Mouse (Mus musculus): Measurements from ENCODE around the gene Lins1.

Lins1 gene

DNA sequence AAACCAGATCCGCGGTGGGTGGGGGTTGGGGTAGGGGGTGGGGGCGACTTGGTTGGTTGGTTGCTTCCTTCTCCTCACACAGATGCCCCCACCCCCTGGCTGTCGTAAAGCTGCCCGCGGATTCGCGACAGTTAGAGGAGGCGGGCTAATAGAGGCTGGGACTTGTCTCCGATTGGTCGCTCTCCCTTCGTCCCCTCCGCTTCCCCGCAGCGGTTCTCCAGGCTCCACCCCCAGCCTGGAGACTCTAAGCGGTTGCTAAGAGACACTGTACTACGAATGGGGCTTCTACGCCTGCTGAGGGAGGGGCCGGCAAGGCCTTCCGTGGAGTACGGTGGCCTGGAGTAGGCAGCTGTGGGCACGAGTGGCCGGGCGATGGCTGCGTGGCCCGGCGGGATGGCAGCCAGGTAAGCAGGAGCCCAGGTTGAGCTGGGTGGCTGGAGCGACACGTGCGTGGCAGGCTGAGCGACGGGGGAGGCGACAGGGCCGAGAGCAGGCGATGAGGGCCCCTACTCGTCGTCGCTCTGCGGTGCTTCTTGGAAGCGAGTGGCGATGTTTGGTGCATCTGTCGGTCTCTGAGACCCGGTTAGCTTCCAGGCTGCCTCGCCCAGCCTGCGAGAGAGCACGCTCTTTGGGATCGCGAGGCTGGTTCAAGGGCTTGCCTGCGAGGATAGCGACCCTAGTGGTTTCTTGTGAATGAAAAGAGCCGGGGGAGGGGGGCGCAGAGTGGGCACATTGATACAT is at the start of gene Lins1:
TSS of gene Lins1 (plus strand) at position 270 of the 741 bp plus-strand sequence.
- peak; percentile 94 to 97 for DNase-seq (ENCODE audit: low read depth in 2 of 2, low spot score in 2 of 2)

DNA sequence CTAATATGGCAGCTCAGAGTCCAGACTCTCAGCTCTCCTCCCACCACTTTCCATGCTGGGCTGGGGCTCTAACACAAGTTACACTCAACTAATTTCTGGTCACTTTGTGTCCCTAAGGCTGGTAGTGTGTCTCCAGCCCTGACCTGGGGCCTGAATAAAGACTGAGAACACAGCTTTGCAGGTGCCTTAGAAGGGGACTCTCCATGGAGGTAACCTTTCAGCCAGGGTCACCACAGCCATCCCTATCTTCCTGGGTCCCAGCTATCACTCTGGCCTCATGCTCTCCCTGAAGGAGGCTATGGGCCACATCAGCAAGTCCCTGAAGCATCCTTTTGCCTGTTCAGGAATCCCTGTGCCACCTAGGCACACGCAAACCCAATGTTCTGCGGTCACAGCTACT is 44.0 kb upstream of the Lins1 start:
- no peak for DNase-seq (ENCODE audit: low read depth in 2 of 2, low spot score in 2 of 2)

- DNase-seq (ENCODE audit: low read depth in 2 of 2, low spot score in 2 of 2), result no peak
Measured at GRCm38 (mm10) chr7:66649181-66649580, 40.5 kb upstream of the Lins1 start.

DNA sequence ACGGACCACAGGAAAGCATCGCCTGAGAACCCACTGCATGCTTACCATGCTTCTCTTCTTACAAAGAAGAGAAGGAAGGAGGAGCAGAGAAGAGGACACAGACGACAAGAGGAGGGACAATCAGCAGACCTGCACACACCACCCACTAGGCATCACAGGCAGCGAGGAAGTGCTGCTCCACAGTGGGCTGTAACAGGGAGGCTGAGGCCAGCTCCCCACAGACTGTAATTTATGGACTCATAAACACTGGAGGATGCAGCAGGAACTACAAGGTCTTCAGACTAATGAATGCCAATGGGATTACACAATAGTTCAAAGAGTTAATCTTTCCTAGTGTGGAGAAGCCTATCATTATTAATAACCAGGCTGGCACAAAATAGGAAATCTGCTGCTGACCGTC is 38.8 kb upstream of the Lins1 start:
- no peak for DNase-seq (ENCODE audit: low read depth in 2 of 2, low spot score in 2 of 2)

DNA sequence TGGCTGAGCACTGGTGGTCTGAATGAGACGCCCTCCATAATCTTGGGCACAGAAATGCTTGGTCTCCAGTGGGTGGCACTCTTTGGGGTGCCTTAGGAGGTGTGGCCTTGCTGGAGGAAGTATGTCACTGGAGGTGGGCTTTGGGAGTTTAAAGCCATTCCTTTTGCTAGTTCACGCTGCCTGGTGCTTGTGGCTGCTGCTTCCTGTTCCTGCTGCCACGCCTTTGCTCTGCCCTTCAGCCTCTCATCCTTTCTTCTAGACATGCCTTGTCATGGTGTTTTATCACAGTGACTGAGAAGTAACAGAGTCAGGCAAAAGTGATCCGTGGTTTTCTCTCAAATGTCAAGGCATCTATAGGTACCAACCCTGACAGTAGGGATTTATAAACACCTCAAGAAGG is 37.5 kb upstream of the Lins1 start:
- DNase-seq (ENCODE audit: low read depth in 2 of 2, low spot score in 2 of 2), result peak; percentile 8 to 16

- DNase-seq (ENCODE audit: low read depth in 2 of 2, low spot score in 2 of 2), result no peak
Measured at GRCm38 (mm10) chr7:66653596-66653995, 36.1 kb upstream of the Lins1 start.

DNA sequence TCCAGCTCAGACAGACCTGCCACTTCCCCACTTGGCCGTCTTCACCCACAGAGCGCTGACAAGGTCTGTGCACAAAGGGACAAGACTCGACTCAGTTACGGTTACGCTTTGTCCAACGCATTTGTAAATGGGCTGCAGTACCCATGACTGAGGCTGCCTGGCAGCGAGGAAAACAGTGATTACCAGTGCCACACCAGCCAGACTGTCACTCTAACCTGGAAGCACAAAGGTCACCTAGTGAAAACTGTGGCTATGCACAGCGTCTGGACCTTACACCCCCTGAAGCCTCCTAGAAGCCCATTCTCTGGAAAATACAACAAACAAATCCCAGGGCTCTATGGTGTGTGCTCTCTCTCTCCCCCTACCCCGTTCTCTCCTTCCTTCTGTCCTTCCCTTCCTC is 34.2 kb upstream of the Lins1 start:
- no peak for DNase-seq (ENCODE audit: low read depth in 2 of 2, low spot score in 2 of 2)

GRCm38 (mm10) chr7:66660291-66660690 is 29.4 kb upstream of the Lins1 start:
- DNase-seq (ENCODE audit: low read depth in 2 of 2, low spot score in 2 of 2), result no peak

- no peak for DNase-seq (ENCODE audit: low read depth in 2 of 2, low spot score in 2 of 2)
Measured at GRCm38 (mm10) chr7:66660972-66661371, 28.7 kb upstream of the Lins1 start.

DNA sequence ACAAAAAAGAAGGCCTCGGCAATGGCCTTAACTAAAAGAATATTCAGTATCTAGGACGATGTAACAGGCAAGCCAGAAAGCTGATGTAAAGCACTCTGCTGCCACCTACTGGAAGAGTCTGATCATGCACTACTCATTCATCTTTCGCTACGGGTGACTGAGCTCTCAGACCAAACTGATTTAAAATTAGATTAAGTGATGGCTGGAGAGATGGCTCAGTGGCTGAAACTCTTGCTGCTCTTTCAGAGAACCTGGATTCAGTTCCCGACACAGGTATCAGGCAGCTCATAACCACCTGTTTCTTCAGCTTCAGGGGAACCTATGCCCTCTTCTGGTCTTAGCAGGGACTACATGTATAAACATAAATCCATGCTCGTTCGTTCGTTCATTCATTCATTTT is 28.1 kb upstream of the Lins1 start:
- peak; percentile 59 to 75 for DNase-seq (ENCODE audit: low read depth in 2 of 2, low spot score in 2 of 2)

DNA sequence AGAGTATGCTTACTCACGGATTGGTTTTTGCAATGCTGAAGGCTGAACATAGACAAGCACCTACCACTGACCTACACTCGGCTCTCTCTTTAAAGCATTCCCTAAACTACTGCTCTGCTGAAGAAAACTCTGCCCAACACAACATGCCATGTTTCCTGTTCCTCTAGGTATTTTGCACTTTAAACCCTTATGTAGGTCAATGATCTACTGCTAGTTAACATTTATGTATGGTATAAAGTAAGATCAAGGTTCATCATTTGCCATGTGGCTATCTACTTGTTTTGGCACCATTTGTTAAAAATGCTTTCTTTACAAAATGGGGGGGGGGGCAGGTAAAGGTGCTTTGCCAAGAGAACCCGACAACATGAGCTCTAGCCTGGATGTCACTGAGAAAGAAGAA is 26.1 kb upstream of the Lins1 start:
- no peak for DNase-seq (ENCODE audit: low read depth in 2 of 2, low spot score in 2 of 2)

DNA sequence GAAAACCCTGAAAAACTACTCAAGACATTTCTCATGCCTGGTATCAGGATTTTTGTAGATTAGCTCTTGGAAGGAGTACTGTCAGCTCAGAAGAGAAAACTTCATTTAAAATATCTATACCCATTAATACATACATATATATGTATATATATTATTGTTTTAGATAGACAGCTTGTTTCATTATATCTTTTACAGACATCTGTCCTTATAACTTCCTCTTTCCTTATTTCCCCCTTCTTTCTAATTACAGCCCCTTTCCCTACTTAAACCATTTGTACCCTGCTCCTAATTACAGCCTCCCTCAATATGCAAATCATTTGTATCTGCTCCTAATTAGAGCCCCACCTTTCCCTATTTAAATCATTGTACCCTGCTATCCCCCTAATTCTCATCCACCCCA is 22.6 kb upstream of the Lins1 start:
- no peak for DNase-seq (ENCODE audit: low read depth in 2 of 2, low spot score in 2 of 2)

GRCm38 (mm10) chr7:66675800-66676199 is 13.9 kb upstream of the Lins1 start:
- DNase-seq (ENCODE audit: low read depth in 2 of 2, low spot score in 2 of 2), result no peak

DNA sequence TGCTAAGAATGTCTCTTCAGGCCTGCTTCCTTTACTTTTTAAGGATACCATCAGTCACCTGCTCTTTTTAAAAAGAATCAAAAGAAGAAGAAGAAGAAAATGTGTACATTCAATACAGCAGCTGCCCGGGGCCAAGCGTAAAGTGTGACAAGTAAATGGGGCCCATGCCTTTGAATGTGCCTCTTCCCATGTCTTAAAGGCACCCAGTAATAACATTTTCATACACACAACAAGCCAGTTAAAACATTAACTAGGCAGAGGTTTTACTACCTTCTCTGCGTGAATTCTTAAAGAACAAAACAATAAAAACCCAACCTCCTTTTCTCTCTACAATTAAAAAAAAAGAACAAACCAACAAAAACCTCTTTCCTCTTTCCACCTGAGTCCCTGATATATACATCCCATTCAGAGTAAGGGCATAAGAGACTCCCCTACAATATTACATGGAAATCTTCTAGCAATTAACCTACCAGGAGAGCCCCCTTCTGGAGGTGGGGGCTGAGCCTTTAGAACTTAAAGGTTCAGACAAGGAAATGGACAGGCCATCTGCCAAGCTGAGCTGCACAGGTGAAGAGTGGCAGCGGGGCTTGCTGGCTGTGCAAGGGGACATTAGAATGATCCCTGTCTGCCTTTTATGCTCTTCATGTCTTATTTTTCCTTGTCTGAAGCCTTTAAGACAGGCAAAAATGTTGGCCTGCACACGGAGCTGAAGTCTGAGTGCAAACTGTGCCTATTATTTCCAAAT is 7.4 kb upstream of the Lins1 start:
- no peak for DNase-seq (ENCODE audit: low read depth in 2 of 2, low spot score in 2 of 2)

- DNase-seq (ENCODE audit: low read depth in 2 of 2, low spot score in 2 of 2), result peak in 1 of 2 experiments; percentile 1
Measured at GRCm38 (mm10) chr7:66688721-66689120, 968 bp upstream of the Lins1 start.

- DNase-seq (ENCODE audit: low read depth in 2 of 2, low spot score in 2 of 2), result no peak
Measured at GRCm38 (mm10) chr7:66689294-66689619, 432 bp upstream of the Lins1 start, which contains the start of gene Asb7. TSS of gene Asb7 (minus strand) at chr7:66689596.

DNA sequence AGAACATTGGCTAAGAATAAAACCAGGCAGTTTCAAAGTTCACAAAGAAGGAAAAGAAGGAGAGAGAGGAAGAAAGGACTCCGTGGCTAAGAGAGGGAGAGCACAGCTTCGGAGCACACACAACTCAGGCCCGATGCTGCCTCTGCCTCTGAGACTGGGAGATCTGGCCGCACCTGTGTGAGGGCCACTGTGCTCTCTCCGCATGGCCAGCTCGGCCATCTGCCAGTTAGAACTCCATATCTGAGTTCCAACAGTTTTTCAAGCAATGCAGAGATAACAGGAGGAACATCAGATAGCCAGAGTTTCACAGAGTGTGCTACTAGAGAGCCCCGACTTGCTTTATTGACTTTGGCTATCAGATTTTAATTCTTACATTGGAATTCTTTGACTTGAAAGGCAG is 4.8 kb downstream of the Lins1 start:
- no peak for DNase-seq (ENCODE audit: low read depth in 2 of 2, low spot score in 2 of 2)

DNA sequence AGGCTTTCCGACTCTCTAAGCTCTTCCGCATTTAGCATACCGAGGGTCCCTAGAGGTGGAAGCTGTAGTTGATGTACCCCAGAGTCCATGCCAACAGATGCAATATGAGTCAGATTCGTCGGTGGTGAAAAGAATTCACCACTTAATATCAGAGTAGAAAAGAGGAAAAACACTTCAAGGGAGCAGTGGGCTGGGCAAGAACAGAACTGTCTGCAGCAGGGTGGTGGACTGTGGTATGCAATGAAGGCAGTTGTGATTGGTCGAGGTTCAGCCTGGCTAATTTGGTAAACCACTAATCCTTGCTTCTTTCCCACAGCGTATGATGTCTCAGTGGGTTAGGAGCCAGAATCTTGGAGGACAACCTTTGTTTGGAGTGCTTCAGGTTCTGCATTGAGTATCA is 13.0 kb downstream of the Lins1 start:
- no peak for DNase-seq (ENCODE audit: low read depth in 2 of 2, low spot score in 2 of 2)

DNA sequence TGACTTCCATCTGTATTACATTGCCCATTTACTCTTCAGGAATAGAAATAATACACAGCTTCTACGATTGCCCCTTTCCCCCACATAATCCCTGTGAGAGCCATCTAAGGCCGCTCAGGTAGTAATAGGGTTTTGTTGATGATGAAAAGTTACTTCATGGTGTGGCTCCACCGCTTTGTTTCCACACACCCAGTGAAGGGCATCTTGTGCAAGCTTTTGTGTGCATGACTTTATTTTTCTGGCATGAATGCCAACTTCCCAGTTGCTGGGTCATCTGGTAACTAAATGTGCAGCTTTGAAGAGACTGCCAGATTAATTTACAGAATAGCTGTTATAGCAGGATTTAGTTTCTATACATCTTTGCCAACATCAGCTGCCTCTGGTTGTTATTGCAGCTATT is 14.9 kb downstream of the Lins1 start:
- no peak for DNase-seq (ENCODE audit: low read depth in 2 of 2, low spot score in 2 of 2)

DNA sequence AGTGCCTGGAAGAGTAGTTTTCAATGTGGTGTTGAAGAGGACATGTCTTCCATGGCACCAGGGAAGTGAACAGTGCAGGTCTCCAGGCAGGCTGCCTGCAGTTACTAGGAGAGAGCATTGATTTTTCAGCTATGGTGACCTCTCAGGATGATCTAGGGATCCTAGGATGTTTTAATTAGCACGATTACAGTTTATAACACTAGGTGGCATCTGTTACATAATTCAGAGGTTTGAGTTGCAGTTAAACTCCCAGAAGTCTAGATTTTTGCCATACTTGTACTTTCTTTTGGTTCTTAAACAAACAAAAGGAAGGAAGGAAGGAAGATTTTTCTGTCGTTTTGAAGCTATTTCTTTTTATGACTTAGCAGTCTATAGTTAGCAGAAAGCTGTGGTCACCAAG is 21.5 kb downstream of the Lins1 start:
- DNase-seq (ENCODE audit: low read depth in 2 of 2, low spot score in 2 of 2), result no peak

GRCm38 (mm10) chr7:66724514-66724913 is 34.8 kb downstream of the Lins1 start:
- DNase-seq (ENCODE audit: low read depth in 2 of 2, low spot score in 2 of 2), result no peak

- peak in 1 of 2 experiments; percentile 6 for DNase-seq (ENCODE audit: low read depth in 2 of 2, low spot score in 2 of 2)
Measured at GRCm38 (mm10) chr7:66724954-66725353, 35.3 kb downstream of the Lins1 start.

GRCm38 (mm10) chr7:66728072-66728471 is 38.4 kb downstream of the Lins1 start:
- no peak for DNase-seq (ENCODE audit: low read depth in 2 of 2, low spot score in 2 of 2)

Measured in CD8-positive naive resting alpha-beta T cell, adult 2 months (primary cell).